Mouse (Mus musculus) midbrain, embryonic 16.5 days (tissue): ENCODE results near the gene Dolk. TPM values are rescaled to one million over a fixed set of nuclear protein-coding genes. Genes with fewer than 3 reads are reported as not detected.

ENCODE experiments used
- ATAC-seq: fragments of 200-750 bp; cut with Nextera tagmentation; 2 replicates; pipeline ENCODE4 v1.8.0; 2017; ENCODE audit warnings: moderate TSS enrichment
- H3K27ac ChIP-seq: fragments of 300-500 bp; sonication (generic); 2 replicates; pipeline ENCODE4 v1.5.1; 2014; ENCODE audit warnings: mild to moderate bottlenecking, low read length, mixed read lengths
- H3K27me3 ChIP-seq: fragments of 300-500 bp; sonication (generic); 2 replicates; pipeline ENCODE4 v1.6.1; 2014; ENCODE audit warnings: low read depth, low read length, mixed read lengths; ENCODE audit not compliant: control insufficient read depth, insufficient read depth
- H3K36me3 ChIP-seq: fragments of 300-500 bp; sonication (generic); 2 replicates; pipeline ENCODE4 v1.6.1; 2014; ENCODE audit warnings: mild to moderate bottlenecking, low read length, moderate library complexity, mixed read lengths; ENCODE audit not compliant: control insufficient read depth, insufficient read depth
- H3K4me1 ChIP-seq: fragments of 300-500 bp; sonication (generic); 2 replicates; pipeline ENCODE4 v1.6.1; 2014; ENCODE audit warnings: mild to moderate bottlenecking, low read length, mixed read lengths; ENCODE audit not compliant: control insufficient read depth, insufficient read depth
- H3K4me2 ChIP-seq: fragments of 300-500 bp; sonication (generic); 2 replicates; pipeline ENCODE4 v1.6.1; 2014; ENCODE audit warnings: mild to moderate bottlenecking, low read length, mixed read lengths
- H3K4me3 ChIP-seq: fragments of 300-500 bp; sonication (generic); 2 replicates; pipeline ENCODE4 v1.5.1; 2014; ENCODE audit warnings: low read depth, mild to moderate bottlenecking, low read length, moderate library complexity, mixed read lengths
- H3K9ac ChIP-seq: fragments of 300-500 bp; sonication (generic); 2 replicates; pipeline ENCODE4 v1.6.1; 2014; ENCODE audit warnings: low read depth, low read length, mixed read lengths
- H3K9me3 ChIP-seq: fragments of 300-500 bp; sonication (generic); replicated peaks from 2 replicates; pipeline ENCODE4 v1.6.1; 2014; ENCODE audit warnings: mild to moderate bottlenecking, low read length, mixed read lengths; ENCODE audit not compliant: control insufficient read depth, poor library complexity, severe bottlenecking
- WGBS: fragments of 180-500 bp; shearing (Covaris S2); extraction: QIAGEN DNeasy Blood & Tissue Kit; methylation state at CpG from one replicate; pipeline ENCODE4 v1.1.7; 2014; 5-methylcytosine and 5-hydroxymethylcytosine counted together
- polyA plus RNA-seq: library from polyadenylated mRNA; unstranded; fragments of >200 nt; fragmentation: Nextera tagmentation; extraction: Ambion mirVana; gene quantifications from 2 replicates; pipeline ENCODE4 v1.2.1, GENCODE M21; 2015

The Dolk gene
- polyA plus RNA-seq, 1 experiment from 2014 or later: 40.9 TPM

GRCm38 (mm10) chr2:30237199-30237880 is 48.8 kb downstream of the Dolk start, which contains the start of gene Lrrc8a:
TSS of gene Lrrc8a (plus strand) at chr2:30237715.
- Histone ChIP-seq H3K27me3 (no peaks in the 10 kb centered on the region), H3K9ac (peak within 1 kb of the TSS; percentile 87), H3K4me1 (peaks cover 20% of the 10 kb centered on the region), H3K4me2 (peak within 1 kb of the TSS; percentile 95), H3K9me3 (no peaks in the 10 kb centered on the region), H3K36me3 (no peaks in the 10 kb centered on the region), H3K27ac (peak within 1 kb of the TSS; percentile 89), H3K4me3 (peak within 1 kb of the TSS; percentile 60)
- peak; percentile 98 for ATAC-seq
- WGBS: under 1% methylated on average over 61 of the region's 67 CpGs

- H3K4me3 ChIP-seq: peak overlapping the region; percentile 60
- H3K27me3 ChIP-seq: no peaks in the 10 kb centered on the region
- peaks cover 20% of the 10 kb centered on the region for H3K4me1 ChIP-seq
- WGBS: 3% methylated on average over 18 of the region's 18 CpGs
- peak overlapping the region; percentile 65 for H3K4me2 ChIP-seq
- H3K27ac ChIP-seq: peak overlapping the region; percentile 89
- no peaks in the 10 kb centered on the region for H3K9me3 ChIP-seq
- peak overlapping the region; percentile 65 for H3K9ac ChIP-seq
- H3K36me3 ChIP-seq: no peaks in the 10 kb centered on the region
- no peak; the same call in 1 of the 2 replicates for ATAC-seq
Measured at GRCm38 (mm10) chr2:30236426-30237198, 49.5 kb downstream of the Dolk start.

GRCm38 (mm10) chr2:30235593-30235992 is 50.5 kb downstream of the Dolk start:
- peaks cover 20% of the 10 kb centered on the region for H3K4me1 ChIP-seq
- H3K4me2 ChIP-seq: no peak overlapping the region
- no peaks in the 10 kb centered on the region for H3K36me3 ChIP-seq
- H3K27ac ChIP-seq: no peak overlapping the region
- ATAC-seq: no peak
- H3K9me3 ChIP-seq: no peaks in the 10 kb centered on the region
- H3K4me3 ChIP-seq: no peak overlapping the region
- H3K27me3 ChIP-seq: no peaks in the 10 kb centered on the region
- WGBS: 90% methylated on average over 5 of the region's 5 CpGs
- no peak overlapping the region for H3K9ac ChIP-seq

Other genes with a start within 250 kb of the Dolk start
- 82.5 and 85.9 TPM in 2 replicates for gene Wdr34, start 237.5 kb downstream of the Dolk start, polyA plus RNA-seq
- gene Set, start 229.0 kb downstream of the Dolk start, polyA plus RNA-seq: 314 and 357 TPM in 2 replicates
- 1.5 and 2.1 TPM in 2 replicates for gene Pkn3, start 208.7 kb downstream of the Dolk start, polyA plus RNA-seq
- gene Zdhhc12, start 192.7 kb downstream of the Dolk start, polyA plus RNA-seq: 21.1 and 26.9 TPM in 2 replicates
- gene Zer1, start 161.7 kb downstream of the Dolk start, polyA plus RNA-seq: 13.1 and 13.5 TPM in 2 replicates
- gene Tbc1d13, start 152.6 kb downstream of the Dolk start, polyA plus RNA-seq: 11.8 and 14.3 TPM in 2 replicates
- 22.6 and 27.0 TPM in 2 replicates for gene Endog, start 114.8 kb downstream of the Dolk start, polyA plus RNA-seq
- gene Spout1, start 107.9 kb downstream of the Dolk start, polyA plus RNA-seq: 63.0 and 67.3 TPM in 2 replicates
- gene Kyat1, start 80.5 kb downstream of the Dolk start, polyA plus RNA-seq: 13.4 and 15.8 TPM in 2 replicates
- gene Lrrc8a, start 48.6 kb downstream of the Dolk start, polyA plus RNA-seq: 55.4 and 57.8 TPM in 2 replicates
- 0.26 and 0.27 TPM in 2 replicates for gene Gm28035, start 45.8 kb downstream of the Dolk start, polyA plus RNA-seq
- 6.1 and 7.2 TPM in 2 replicates for gene Phyhd1, start 20.1 kb downstream of the Dolk start, polyA plus RNA-seq
- gene Gm28038, start 5.3 kb downstream of the Dolk start, polyA plus RNA-seq: not detected in 2 replicates
- gene Nup188, start 63 bp upstream of the Dolk start, polyA plus RNA-seq: 18.9 and 19.6 TPM in 2 replicates
- gene Sh3glb2, start 73.0 kb upstream of the Dolk start, polyA plus RNA-seq: 206 and 218 TPM in 2 replicates
- 32.9 and 35.0 TPM in 2 replicates for gene Miga2, start 77.9 kb upstream of the Dolk start, polyA plus RNA-seq
- gene Dolpp1, start 105.9 kb upstream of the Dolk start, polyA plus RNA-seq: 63.6 and 67.8 TPM in 2 replicates
- 23.6 and 26.0 TPM in 2 replicates for gene Crat, start 129.5 kb upstream of the Dolk start, polyA plus RNA-seq
- gene Ptpa, start 129.7 kb upstream of the Dolk start, polyA plus RNA-seq: 146 and 156 TPM in 2 replicates
- 2.0 TPM in 2 replicates for gene Ier5l, start 187.9 kb upstream of the Dolk start, polyA plus RNA-seq